Mouse (Mus musculus) duodenum, adult 2 months (tissue): ENCODE data around the gene Gm2244. TPM values are rescaled to one million over a fixed set of nuclear protein-coding genes. Genes with fewer than 3 reads are reported as not detected.

ENCODE experiments used
- polyA plus RNA-seq: library from polyadenylated mRNA; depleted of rRNA; stranded (reverse); fragments of >200 nt; gene quantifications from 2 replicates; pipeline ENCODE4 v1.2.3, GENCODE M21; 2012; ENCODE audit warnings: low replicate concordance; rRNA removed

Gene Gm2244
- polyA plus RNA-seq, result not detected in 2 replicates

DNA sequence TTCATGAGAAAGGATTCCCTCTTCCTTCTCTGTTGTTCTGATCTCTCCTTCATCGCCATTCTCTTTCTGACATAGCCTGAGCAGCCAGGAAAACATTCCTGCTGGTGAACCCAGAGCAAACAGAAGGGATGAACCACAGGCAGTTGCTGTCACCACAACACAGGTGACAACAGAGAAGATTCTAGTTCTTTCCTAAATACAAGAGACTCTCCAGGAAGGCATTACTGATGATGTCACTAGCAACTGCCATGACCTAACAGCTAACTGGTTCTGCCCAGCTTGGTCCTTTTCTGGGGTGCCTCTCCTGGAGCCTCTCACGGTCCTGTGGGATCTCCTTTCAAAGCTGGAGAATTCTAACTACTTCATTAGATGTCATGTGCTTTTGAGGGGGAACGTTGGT is at the start of gene Gm2244:
Gm2244 (minus strand) TSS at position 101 of the 400 bp plus-strand sequence.

DNA sequence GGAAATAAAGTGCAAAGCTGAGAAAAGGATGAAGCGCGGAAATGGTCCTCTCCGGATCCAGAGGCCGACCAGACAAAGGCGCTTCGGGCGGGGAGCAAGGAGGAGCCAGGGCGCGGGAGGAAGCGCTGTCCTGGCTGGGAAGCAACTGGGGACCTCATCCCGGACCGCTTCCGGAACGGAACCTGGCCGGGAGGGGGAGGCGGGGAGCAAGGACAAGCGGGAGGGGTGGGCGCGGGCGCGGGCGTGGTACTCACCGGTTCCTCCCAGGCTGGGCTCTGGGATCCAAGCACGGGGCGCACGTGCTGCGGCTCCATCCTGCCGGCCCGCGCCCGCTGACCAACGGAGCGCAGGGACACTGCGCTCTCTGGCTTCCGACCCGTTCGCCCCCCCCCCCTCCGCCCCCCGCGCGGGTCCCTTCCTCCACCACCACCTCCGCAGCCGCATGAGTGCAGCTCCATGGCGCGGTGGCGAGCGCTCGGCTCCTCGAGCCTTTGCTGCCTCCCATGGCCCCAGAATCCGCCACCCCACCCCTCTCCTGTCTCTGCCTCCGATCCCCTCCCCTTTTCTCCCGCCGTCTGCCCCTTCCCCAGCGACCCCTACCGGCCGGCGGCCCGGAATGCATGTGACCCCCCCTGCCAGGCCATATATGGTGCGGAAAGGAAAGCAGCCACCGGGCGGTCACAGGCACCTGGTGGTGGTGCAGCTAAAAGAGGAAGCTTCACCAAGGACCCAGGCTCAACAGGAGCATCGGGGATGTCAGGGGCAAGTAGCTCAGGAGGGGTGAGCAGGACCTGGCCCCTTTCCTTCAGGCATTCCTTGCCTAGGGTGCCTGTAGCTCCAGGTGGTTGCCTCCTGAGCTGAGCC is 35.3 kb upstream of the Gm2244 start, which contains the start of gene Gm2237:
Gm2237 (minus strand) TSS at position 332 of the 864 bp plus-strand sequence.

Other genes with a start within 250 kb of the Gm2244 start
- gene Gm21738, start 131.0 kb downstream of the Gm2244 start, polyA plus RNA-seq, result not detected in 2 replicates
- gene Gm2237, start 35.2 kb upstream of the Gm2244 start, polyA plus RNA-seq, result not detected in 2 replicates
- gene Gm5458, start 52.6 kb upstream of the Gm2244 start, polyA plus RNA-seq, result not detected in 2 replicates
- 4.6 and 5.5 TPM in 2 replicates for gene Nid2, start 201.3 kb upstream of the Gm2244 start, polyA plus RNA-seq